In genomic region chr2:71967855-71968254, GRCm38 (mm10) we compare ENCODE assay signal across 15 mouse cellular contexts. TPM values are rescaled to one million over a fixed set of nuclear protein-coding genes. Genes with fewer than 3 reads are reported as not detected.
DNase-seq lines count a peak whose midpoint lies in the region; ATAC-seq lines count a peak whose summit lies in the region.
"Had no signal": no experiment of that assay in that cellular context is flagged by ENCODE, and none has a peak within 500 bp of the region (broad histone marks: within the 10 kb centered on the region; RNA-seq: fewer than 3 reads in every experiment).

No protein-coding gene starts in this region.

- no peak for DNase-seq in frontal cortex, postnatal 36 days (ENCODE audit: low spot score in 2 of 2)
- DNase-seq in layer of hippocampus, adult 9-11 months = peak; percentile 0
- DNase-seq in layer of hippocampus, adult 8-10 months (ENCODE audit: low spot score in 2 of 2) = no peak
- DNase-seq in spleen, adult 18-20 months = no peak
- DNase-seq: adrenal gland, adult 2 months; adrenal gland, postnatal 10 days; adrenal gland, postnatal 25 days; cerebellum, adult 11-12 months; cerebellum, adult 8-10 months; cerebellum, postnatal 25 days; forebrain, postnatal 0 days had no signal

- peak; percentile 54 for ATAC-seq in frontal cortex, adult (ENCODE audit: low TSS enrichment)
- ATAC-seq: forebrain, embryonic 13.5 days; forebrain, embryonic 15.5 days; forebrain, postnatal 0 days had no signal

RNA-seq across cellular contexts. Expression of gene Rapgef4, which starts 13.2 kb away (rescaled TPM):
- total RNA-seq in layer of hippocampus, adult 8-10 months (2022) = 100 to 1,000 TPM; 363 to 430 (median 401) TPM
- total RNA-seq: MEL had no signal
